Mouse (Mus musculus) neural tube, embryonic 14.5 days (tissue): ENCODE data around the gene Gcc1. TPM values are rescaled to one million over a fixed set of nuclear protein-coding genes. Genes with fewer than 3 reads are reported as not detected.

Experiments used
- ATAC-seq: fragments of 200-750 bp; cut with Nextera tagmentation; 2 replicates; pipeline ENCODE4 v1.8.0; 2017; ENCODE audit warnings: low read depth, mild to moderate bottlenecking, moderate TSS enrichment, moderate library complexity
- H3K27ac ChIP-seq: fragments of 300-500 bp; sonication (generic); 2 replicates; pipeline ENCODE4 v1.5.1; 2014; ENCODE audit warnings: low read depth, mild to moderate bottlenecking, control low read depth, low read length, moderate library complexity, mixed read lengths
- H3K27me3 ChIP-seq: fragments of 300-500 bp; sonication (generic); 2 replicates; pipeline ENCODE4 v1.6.1; 2014; ENCODE audit warnings: low read length; ENCODE audit not compliant: control insufficient read depth, insufficient read depth
- H3K36me3 ChIP-seq: fragments of 300-500 bp; sonication (generic); 2 replicates; pipeline ENCODE4 v1.6.1; 2014; ENCODE audit warnings: low read length, mixed read lengths; ENCODE audit not compliant: control insufficient read depth, insufficient read depth
- H3K4me1 ChIP-seq: fragments of 300-500 bp; sonication (generic); 2 replicates; pipeline ENCODE4 v1.6.1; 2014; ENCODE audit warnings: low read length; ENCODE audit not compliant: control insufficient read depth, insufficient read depth
- H3K4me2 ChIP-seq: fragments of 300-500 bp; sonication (generic); 2 replicates; pipeline ENCODE4 v1.6.1; 2014; ENCODE audit warnings: mild to moderate bottlenecking, low read depth, low read length, control low read depth
- H3K4me3 ChIP-seq: fragments of 300-500 bp; sonication (generic); 2 replicates; pipeline ENCODE4 v1.5.1; 2014; ENCODE audit warnings: low read depth, low read length, control low read depth, mixed read lengths
- H3K9ac ChIP-seq: fragments of 300-500 bp; sonication (generic); replicated peaks from 2 replicates; pipeline ENCODE4 v1.6.1; 2014; ENCODE audit warnings: low read depth, mild to moderate bottlenecking, control low read depth, low read length, mixed read lengths
- H3K9me3 ChIP-seq: fragments of 300-500 bp; sonication (generic); 2 replicates; pipeline ENCODE4 v1.6.1; 2016; ENCODE audit warnings: low read length; ENCODE audit not compliant: control insufficient read depth
- WGBS: fragments of 180-500 bp; shearing (Covaris S2); extraction: QIAGEN DNeasy Blood & Tissue Kit; methylation state at CpG from one replicate; pipeline ENCODE4 v1.1.7; 2014; 5-methylcytosine and 5-hydroxymethylcytosine counted together
- polyA plus RNA-seq: library from polyadenylated mRNA; unstranded; fragments of >200 nt; fragmentation: Nextera tagmentation; extraction: Ambion mirVana; gene quantifications from 2 replicates; pipeline ENCODE4 v1.2.1, GENCODE M21; 2014

The Gcc1 gene
- polyA plus RNA-seq, 1 experiment from 2014 or later, result 5.9 TPM

DNA sequence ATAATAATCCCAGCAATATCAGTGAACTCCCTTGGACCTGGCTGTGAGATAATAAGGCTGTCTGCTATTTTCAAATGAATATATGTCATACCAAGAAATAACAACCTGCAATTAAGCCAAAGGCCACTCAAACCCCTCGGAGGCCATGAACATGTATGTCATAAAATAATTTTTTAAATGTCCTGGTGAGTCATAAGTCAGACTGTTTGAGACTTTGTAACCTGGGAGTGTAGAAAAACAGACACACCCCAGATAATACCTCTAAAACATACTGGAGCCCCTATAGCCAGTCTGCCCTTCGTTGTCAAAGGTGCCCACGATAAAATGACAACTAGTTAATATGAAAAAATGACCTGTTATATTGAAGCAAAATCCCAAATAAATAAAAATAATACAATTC is 39.2 kb downstream of the Gcc1 start:
- Histone ChIP-seq H3K36me3 (no peaks in the 10 kb centered on the region), H3K9ac (no peak overlapping the region), H3K4me1 (no peaks in the 10 kb centered on the region), H3K4me2 (no peak overlapping the region), H3K9me3 (no peaks in the 10 kb centered on the region), H3K27ac (no peak overlapping the region), H3K4me3 (no peak overlapping the region), H3K27me3 (no peaks in the 10 kb centered on the region)
- WGBS, result 87% methylated on average over 3 of the region's 3 CpGs
- ATAC-seq, result no peak

DNA sequence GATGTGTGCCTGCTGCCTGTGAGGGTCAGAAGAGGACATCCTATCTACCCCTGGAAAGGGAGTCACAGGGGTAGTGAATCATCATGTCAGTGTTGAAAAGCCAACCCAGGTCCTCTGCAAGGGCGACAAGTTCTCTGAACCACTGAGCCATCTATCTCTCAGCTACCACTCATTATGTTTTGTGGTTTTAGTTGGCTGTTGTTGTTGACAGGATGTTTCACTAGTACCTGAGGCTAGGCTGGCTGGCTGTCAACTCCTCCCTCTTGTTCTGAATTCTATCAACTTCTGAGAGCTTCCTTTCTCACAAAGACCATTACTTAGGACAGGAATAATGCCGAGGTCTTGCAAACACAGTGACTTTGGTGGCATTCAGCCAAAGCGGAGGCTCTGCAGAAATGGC is 43.0 kb downstream of the Gcc1 start:
- WGBS, result 81% methylated on average over 3 of the region's 3 CpGs
- no peaks in the 10 kb centered on the region for H3K9me3 ChIP-seq
- H3K36me3 ChIP-seq, result no peaks in the 10 kb centered on the region
- no peaks in the 10 kb centered on the region for H3K27me3 ChIP-seq
- H3K4me2 ChIP-seq, result no peak overlapping the region
- H3K9ac ChIP-seq, result no peak overlapping the region
- H3K4me3 ChIP-seq, result no peak overlapping the region
- ATAC-seq, result no peak
- no peaks in the 10 kb centered on the region for H3K4me1 ChIP-seq
- H3K27ac ChIP-seq, result no peak overlapping the region

DNA sequence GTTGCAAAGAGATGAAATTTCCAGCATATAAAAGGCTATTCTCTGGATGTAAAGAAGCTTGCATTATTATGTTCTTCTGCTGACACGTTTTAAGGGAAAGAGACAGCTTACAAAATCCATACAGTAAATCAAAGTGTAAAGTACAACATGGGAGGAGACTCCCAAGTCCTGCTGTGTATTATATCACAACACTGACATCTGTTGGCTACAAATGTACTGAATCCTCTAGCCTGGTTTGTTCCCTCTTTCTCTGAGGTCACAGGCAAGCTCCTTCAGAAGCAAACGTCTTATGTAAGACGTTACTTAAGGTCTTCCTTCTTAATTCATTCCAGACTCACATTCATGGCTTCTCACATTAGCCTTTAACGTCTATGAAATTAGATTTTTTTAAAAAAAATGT is 46.2 kb downstream of the Gcc1 start:
- no peak overlapping the region for H3K27ac ChIP-seq
- no peak overlapping the region for H3K4me3 ChIP-seq
- no peaks in the 10 kb centered on the region for H3K27me3 ChIP-seq
- H3K9me3 ChIP-seq, result no peaks in the 10 kb centered on the region
- H3K36me3 ChIP-seq, result no peaks in the 10 kb centered on the region
- WGBS, result 73% methylated on average over 4 of the region's 4 CpGs
- no peak overlapping the region for H3K4me2 ChIP-seq
- no peak overlapping the region for H3K9ac ChIP-seq
- ATAC-seq, result no peak
- no peaks in the 10 kb centered on the region for H3K4me1 ChIP-seq

DNA sequence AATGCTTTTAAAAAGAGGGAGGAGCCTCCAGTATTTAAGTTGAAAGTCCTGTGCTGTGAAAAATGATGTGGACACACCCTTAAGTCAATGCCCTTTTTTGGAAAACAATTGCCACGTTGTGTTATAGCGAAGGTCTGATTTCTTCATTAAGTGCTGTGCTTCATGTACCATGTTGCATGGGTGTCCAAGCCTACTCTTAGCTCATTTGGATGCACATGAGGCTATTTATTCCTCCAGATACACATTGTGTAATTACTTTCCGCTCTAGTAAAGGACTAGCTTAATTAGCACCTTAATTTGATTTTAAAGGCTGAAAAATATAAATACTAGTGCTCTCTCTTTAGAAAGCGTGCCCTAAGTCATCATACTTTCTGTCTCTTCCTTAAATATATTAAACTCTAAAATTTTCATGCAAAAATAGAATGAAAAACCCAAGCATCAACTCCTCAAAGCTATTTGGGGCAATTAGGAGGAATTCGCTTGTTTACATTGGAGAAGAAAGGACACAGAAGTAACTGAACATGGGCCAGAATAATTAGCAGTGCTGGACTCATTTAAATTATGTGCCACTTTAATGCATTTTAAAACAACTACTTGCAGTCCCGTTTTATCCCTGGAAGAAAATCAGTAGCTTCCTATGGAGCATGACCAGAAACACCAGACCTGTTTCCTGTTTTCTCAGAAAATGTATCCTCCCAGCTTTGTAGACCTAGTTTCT is 58.1 kb downstream of the Gcc1 start:
- ATAC-seq, result no peak
- no peak overlapping the region for H3K27ac ChIP-seq
- no peak overlapping the region for H3K9ac ChIP-seq
- no peaks in the 10 kb centered on the region for H3K36me3 ChIP-seq
- no peaks in the 10 kb centered on the region for H3K27me3 ChIP-seq
- H3K9me3 ChIP-seq, result no peaks in the 10 kb centered on the region
- no peak overlapping the region for H3K4me2 ChIP-seq
- WGBS, result 68% methylated on average over 6 of the region's 6 CpGs
- no peak overlapping the region for H3K4me3 ChIP-seq
- H3K4me1 ChIP-seq, result no peaks in the 10 kb centered on the region

DNA sequence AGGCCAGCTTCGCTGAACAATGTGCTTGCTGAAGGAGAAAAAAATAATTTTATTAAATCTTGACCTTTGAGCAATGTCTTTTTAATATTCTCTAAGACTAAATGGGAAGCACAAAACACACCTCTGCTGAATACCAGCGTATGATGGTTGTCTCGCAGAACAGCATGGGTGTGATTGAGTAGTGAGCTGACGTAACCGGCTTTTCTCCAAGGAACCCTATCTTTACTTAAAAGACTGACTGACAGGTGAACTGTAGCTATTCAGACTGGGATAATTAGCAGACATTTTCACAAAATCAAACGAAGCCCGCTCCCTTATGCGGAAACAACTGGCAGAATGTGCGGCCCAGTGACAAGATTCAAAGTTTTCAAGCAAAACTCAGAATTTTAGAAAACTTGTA is 60.6 kb downstream of the Gcc1 start:
- no peak overlapping the region for H3K27ac ChIP-seq
- H3K27me3 ChIP-seq, result no peaks in the 10 kb centered on the region
- H3K9me3 ChIP-seq, result no peaks in the 10 kb centered on the region
- no peak overlapping the region for H3K9ac ChIP-seq
- no peak overlapping the region for H3K4me3 ChIP-seq
- H3K36me3 ChIP-seq, result no peaks in the 10 kb centered on the region
- H3K4me2 ChIP-seq, result no peak overlapping the region
- H3K4me1 ChIP-seq, result no peaks in the 10 kb centered on the region
- WGBS, result 93% methylated on average over 9 of the region's 9 CpGs
- ATAC-seq, result no peak

Other genes starting within 250 kb of the Gcc1 start
- 20.1 and 27.0 TPM in 2 replicates for gene Zfp800, start 30.4 kb downstream of the Gcc1 start, polyA plus RNA-seq
- 392 and 403 TPM in 2 replicates for gene Arf5, start 4.8 kb downstream of the Gcc1 start, polyA plus RNA-seq
- not detected in 2 replicates for gene Fscn3, start 601 bp downstream of the Gcc1 start, polyA plus RNA-seq
- not detected in 2 replicates for gene Pax4, start 21.0 kb upstream of the Gcc1 start, polyA plus RNA-seq
- gene Snd1, start 46.7 kb upstream of the Gcc1 start, polyA plus RNA-seq, result 73.8 and 81.4 TPM in 2 replicates